Mouse (Mus musculus) lung, embryonic 15.5 days (tissue): Measurements from ENCODE around the gene Idh3g. TPM values are rescaled to one million over a fixed set of nuclear protein-coding genes. Genes with fewer than 3 reads are reported as not detected.

Experiments used
- ATAC-seq: fragments of 200-750 bp; cut with Nextera tagmentation; 2 replicates; pipeline ENCODE4 v1.8.0; 2017; ENCODE audit warnings: moderate number of reproducible peaks, borderline replicate concordance; ENCODE audit not compliant: low FRiP score, low TSS enrichment; ENCODE audit errors: extremely low read depth
- H3K27ac ChIP-seq: fragments of 300-500 bp; sonication (generic); 2 replicates; pipeline ENCODE4 v1.5.1; 2015; ENCODE audit warnings: moderate library complexity, mild to moderate bottlenecking, inconsistent platforms
- H3K27me3 ChIP-seq: fragments of 300-500 bp; sonication (generic); 2 replicates; pipeline ENCODE4 v1.6.1; 2015; ENCODE audit warnings: inconsistent platforms
- H3K36me3 ChIP-seq: fragments of 300-500 bp; sonication (generic); 2 replicates; pipeline ENCODE4 v1.6.1; 2015; ENCODE audit warnings: inconsistent platforms
- H3K4me1 ChIP-seq: fragments of 300-500 bp; sonication (generic); 2 replicates; pipeline ENCODE4 v1.6.1; 2015; ENCODE audit warnings: inconsistent platforms
- H3K4me2 ChIP-seq: fragments of 300-500 bp; sonication (generic); 2 replicates; pipeline ENCODE4 v1.6.1; 2015; ENCODE audit warnings: inconsistent platforms, mild to moderate bottlenecking, moderate library complexity
- H3K4me3 ChIP-seq: fragments of 300-500 bp; sonication (generic); 2 replicates; pipeline ENCODE4 v1.5.1; 2015; ENCODE audit warnings: mild to moderate bottlenecking, inconsistent platforms
- H3K9ac ChIP-seq: fragments of 300-500 bp; sonication (generic); 2 replicates; pipeline ENCODE4 v1.6.1; 2015; ENCODE audit warnings: inconsistent platforms
- H3K9me3 ChIP-seq: fragments of 300-500 bp; sonication (generic); 2 replicates; pipeline ENCODE4 v1.6.1; 2016; ENCODE audit warnings: inconsistent platforms
- WGBS: fragments of 180-500 bp; shearing (Covaris S2); methylation state at CpG from one replicate; pipeline ENCODE4 v1.1.7; 2015; 5-methylcytosine and 5-hydroxymethylcytosine counted together
- polyA plus RNA-seq: library from polyadenylated mRNA; unstranded; fragments of >200 nt; fragmentation: Nextera tagmentation; extraction: Ambion mirVana; gene quantifications from 2 replicates; pipeline ENCODE4 v1.2.1, GENCODE M21; 2015

The Idh3g gene
- polyA plus RNA-seq: 225 and 230 TPM in 2 replicates

DNA sequence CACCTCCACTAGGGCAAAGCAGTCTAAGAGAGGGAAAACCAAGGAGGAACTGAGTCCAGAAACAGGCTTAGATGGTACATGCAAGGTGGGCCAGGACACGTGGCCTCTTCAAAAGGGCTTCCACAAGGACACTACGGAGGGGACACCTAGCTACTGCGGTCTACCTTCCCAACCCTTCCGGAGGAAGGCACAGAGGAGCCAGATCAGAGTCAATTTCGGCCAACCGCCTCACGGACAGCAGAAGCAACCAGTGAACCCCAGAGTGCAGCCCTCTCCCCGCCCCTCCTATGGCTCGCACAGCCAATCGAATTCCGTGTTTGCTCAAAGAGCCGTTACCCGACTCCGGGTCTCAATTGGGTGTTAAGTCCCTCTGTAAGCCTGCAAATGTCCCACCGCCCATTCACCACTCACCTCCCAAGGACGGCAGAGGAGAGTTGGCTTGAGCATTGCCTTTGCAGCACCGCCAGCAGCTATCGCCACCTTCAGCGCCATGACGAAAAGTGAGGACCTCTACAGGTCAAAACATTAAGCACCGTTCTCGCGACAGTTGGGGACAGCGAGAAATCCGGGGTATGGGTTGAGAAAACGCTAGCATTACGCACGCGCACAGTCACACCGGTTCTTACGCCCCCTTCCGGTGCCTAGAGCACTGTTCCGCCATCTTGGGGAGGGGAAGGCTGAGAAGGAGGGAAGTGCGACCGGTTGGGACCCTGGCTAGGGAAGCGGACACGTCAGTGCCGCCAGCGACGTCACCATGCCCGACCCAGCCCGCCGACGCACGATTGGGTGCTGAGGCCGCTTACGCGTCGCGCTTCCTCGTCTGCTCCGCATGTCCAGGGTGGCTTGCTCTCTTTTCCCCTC is at the start of gene Idh3g, which contains the start of gene Ssr4:
Gene Idh3g (minus strand): TSS at position 534 of the 861 bp plus-strand sequence.
Gene Ssr4 (plus strand): TSS at position 665 of the 861 bp plus-strand sequence.
- Histone ChIP-seq H3K4me1 (peaks cover 15% of the 10 kb centered on the region), H3K36me3 (no peaks in the 10 kb centered on the region), H3K9ac (peak within 1 kb of the TSS; percentile 72), H3K4me3 (peak within 1 kb of the TSS; percentile 66), H3K4me2 (peak within 1 kb of the TSS; percentile 59), H3K27ac (peak within 1 kb of the TSS; percentile 92), H3K27me3 (no peaks in the 10 kb centered on the region), H3K9me3 (no peaks in the 10 kb centered on the region)
- peak; percentile 97 for ATAC-seq
- WGBS: 10% methylated on average over 43 of the region's 52 CpGs

DNA sequence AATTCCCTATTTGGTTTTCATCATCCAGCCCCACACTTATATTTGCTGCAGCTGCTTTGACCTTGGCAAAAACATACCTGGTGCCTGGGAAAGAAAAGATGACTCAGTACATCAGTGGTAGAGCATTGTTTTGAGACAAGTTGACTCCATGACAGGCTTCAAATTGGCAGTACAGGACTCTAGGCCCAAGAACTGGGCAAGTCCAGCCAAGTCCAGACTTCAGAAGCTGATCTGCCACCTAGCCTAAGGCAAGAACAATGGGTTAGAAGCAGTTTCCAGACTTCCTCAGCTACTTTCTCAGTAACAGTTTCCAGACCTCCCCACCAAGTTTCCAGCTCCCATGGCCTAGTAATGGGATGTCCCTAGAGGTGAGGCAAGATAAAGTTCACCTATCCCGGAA is 49.0 kb upstream of the Idh3g start:
- no peak overlapping the region for H3K9ac ChIP-seq
- no peak overlapping the region for H3K27ac ChIP-seq
- no peak overlapping the region for H3K4me3 ChIP-seq
- WGBS: 100% methylated on average over 1 of the region's 1 CpGs
- H3K4me1 ChIP-seq: no peaks in the 10 kb centered on the region
- H3K36me3 ChIP-seq: no peaks in the 10 kb centered on the region
- H3K27me3 ChIP-seq: no peaks in the 10 kb centered on the region
- no peak overlapping the region for H3K4me2 ChIP-seq
- ATAC-seq: no peak
- H3K9me3 ChIP-seq: no peaks in the 10 kb centered on the region

DNA sequence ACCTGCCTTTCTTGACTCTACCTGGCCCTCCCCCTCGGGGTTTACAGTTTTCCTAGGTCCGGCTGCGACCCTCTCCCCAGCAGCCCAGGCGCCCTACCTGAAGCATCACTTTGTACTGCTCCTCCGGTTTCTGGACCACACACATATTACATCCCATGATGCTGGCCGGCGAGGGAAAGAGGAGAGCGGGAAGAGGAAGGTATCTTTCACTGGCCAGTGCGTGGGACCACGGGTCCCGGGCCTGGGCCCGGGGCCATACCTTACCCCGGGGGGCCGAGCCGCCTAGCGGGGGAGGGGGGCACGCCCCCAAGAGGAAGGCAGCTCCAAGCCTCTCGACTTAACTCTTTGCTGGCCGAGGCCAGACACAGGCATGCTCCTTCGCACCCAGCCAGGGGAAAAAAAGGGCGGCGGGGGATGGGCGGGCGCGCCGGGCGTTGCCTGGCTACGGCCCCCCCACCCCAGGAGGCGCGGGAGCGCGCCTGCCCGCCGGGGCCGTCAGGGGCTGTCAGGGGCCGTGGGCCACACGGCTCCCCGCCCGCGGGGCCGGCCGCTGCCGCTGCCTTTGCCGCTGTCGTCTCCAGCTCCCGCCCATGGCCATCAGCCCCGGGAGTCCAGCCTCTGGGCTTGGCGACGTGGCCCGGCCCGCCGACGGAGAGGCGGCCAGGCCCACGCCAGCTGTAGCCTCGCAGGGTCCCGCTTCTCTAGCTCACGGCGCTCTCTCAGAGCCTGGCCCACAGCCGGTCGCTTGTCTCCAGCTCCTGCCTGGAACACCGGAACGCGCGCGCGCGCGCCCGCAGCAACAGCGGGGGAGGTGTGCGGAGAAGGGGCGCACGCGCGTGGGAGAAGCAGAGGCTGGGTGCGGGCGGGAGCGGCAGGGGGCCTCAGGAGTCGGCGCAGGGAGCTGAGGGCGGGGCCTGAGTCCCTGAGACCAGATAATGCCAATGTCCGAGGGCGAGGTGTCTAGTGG is 37.8 kb upstream of the Idh3g start, which contains the start of gene Pdzd4:
Gene Pdzd4 (minus strand): TSS at position 785 of the 967 bp plus-strand sequence.
- H3K4me1 ChIP-seq: no peaks in the 10 kb centered on the region
- WGBS: 10% methylated on average over 47 of the region's 84 CpGs

DNA sequence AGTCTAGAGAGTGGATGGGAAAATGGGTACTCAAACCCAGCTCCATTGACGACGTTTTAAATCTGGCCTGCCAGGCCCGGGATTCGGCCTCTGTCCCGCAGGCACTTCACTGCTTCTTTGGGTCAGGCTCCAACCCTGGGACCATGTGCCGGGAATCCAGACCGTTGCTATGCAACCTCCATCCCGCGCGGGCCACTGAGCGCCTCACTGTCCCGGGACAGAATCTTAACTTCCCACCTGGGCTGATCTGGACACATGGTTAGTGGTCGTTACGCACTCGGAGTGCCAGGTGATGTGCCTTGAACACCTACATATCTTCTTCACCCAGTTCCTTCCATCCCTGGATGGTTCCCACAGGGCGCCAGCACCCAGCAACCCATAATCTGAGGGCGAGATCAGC is 37.0 kb upstream of the Idh3g start:
- Histone ChIP-seq H3K4me2 (peak overlapping the region; percentile 82), H3K4me1 (no peaks in the 10 kb centered on the region), H3K9ac (no peak overlapping the region), H3K4me3 (peak overlapping the region; percentile 53), H3K36me3 (no peaks in the 10 kb centered on the region), H3K27me3 (peaks cover 17% of the 10 kb centered on the region; the same call in 1 of the 2 replicates), H3K9me3 (no peaks in the 10 kb centered on the region), H3K27ac (no peak overlapping the region)
- ATAC-seq: no peak
- WGBS: 15% methylated on average over 17 of the region's 17 CpGs

More for the DNA sequence above, 37.8 kb upstream of the Idh3g start, which contains the start of gene Pdzd4:
- Histone ChIP-seq H3K4me3 (peak within 1 kb of the TSS; percentile 53), H3K9me3 (no peaks in the 10 kb centered on the region), H3K27me3 (peaks cover 17% of the 10 kb centered on the region; the same call in 1 of the 2 replicates), H3K9ac (peak within 1 kb of the TSS; percentile 58), H3K36me3 (no peaks in the 10 kb centered on the region), H3K27ac (peak within 1 kb of the TSS; percentile 4; the same call in 1 of the 2 replicates), H3K4me2 (peak within 1 kb of the TSS; percentile 82)
- peak; percentile 77 for ATAC-seq

DNA sequence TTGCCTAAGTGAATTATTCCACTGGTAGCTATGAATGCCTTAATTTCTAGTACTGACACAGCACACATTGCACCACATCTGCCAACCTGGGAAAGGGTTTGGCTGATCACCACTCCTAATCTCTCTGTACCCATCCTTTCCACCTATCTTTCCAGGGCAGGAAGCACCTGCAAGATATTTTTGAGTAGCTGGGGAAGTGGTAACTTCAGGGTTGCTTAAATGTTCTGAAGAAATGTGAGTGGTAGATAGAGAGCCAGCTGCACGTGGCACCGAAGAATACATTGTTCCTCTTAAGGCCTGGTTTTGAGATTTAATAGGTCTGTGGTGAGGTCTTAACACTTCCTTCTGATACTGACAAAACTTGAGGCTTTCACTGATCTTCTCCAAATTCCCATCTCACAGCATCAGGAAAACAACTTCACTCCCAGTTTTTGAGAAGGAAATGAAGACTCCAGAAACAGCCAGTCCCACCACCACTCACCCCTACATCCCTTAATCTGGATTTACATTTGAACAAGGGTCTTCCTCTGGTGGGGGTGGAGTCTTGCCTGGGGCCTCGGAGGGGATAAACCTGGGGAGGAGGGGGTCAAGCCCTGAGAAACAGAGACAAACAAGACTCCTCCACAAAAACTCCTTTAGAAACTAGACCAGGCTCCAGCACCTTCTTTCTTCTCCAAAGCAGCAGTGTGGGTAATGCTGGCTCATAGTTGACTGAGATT is 30.1 kb upstream of the Idh3g start:
- H3K4me2 ChIP-seq: no peak overlapping the region

DNA sequence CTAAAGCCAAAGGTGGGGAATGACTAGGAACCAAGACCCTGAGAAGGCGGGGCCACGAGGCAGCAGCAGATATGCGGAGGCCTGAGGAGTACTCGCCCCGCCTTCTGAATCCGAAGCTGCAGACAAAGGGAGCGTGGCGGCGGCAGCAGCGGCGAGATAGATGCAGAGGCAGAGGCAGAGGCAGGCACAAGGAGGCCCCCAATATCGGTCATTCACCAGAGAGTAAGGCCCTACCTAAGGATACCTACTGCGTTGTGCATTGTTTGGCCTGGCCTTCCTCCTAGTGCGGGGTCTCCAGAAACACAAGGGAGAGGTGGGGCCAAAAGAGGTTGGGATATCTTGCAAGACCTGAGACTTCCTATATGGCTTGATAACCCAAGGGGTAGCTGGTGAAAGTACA is 28.4 kb upstream of the Idh3g start:
- peak overlapping the region; percentile 30 for H3K4me3 ChIP-seq
- H3K9me3 ChIP-seq: no peaks in the 10 kb centered on the region
- peak overlapping the region; percentile 32; the same call in 1 of the 2 replicates for H3K9ac ChIP-seq
- H3K27ac ChIP-seq: no peak overlapping the region
- H3K4me2 ChIP-seq: peak overlapping the region; percentile 53
- H3K4me1 ChIP-seq: no peaks in the 10 kb centered on the region
- WGBS: 19% methylated on average over 14 of the region's 14 CpGs
- no peaks in the 10 kb centered on the region for H3K27me3 ChIP-seq
- no peaks in the 10 kb centered on the region for H3K36me3 ChIP-seq
- ATAC-seq: no peak; the same call in 1 of the 2 replicates

More for the DNA sequence above, 30.1 kb upstream of the Idh3g start:
- Histone ChIP-seq H3K9ac (no peak overlapping the region), H3K9me3 (no peaks in the 10 kb centered on the region), H3K27ac (no peak overlapping the region), H3K36me3 (no peaks in the 10 kb centered on the region), H3K4me1 (no peaks in the 10 kb centered on the region), H3K27me3 (0 out of 2 replicates have a peak, but pooled peaks cover 1% of the 10 kb centered on the region), H3K4me3 (no peak overlapping the region)
- 54% methylated on average over 3 of the region's 3 CpGs for WGBS
- no peak for ATAC-seq

DNA sequence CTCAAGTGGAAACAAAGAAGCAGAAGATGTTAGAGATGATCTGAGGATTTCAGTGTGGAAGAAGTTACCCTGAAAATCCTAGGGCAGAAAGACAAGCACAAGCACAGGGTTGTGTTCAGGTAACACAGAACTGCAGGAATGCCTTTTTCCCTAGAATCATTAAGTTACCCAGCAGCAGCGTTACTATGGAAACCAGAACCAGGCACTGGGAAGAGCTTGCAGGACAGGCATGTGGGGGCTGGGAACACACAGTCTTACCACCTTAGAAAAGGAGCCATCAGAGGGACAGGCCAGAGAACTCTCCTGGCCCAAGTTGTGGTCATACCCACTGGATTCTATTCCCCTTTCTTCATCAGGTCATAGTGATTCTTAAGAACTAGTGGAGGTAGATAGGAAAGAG is 19.1 kb upstream of the Idh3g start:
- no peaks in the 10 kb centered on the region for H3K4me1 ChIP-seq
- H3K4me2 ChIP-seq: no peak overlapping the region
- H3K4me3 ChIP-seq: no peak overlapping the region
- no peak for ATAC-seq
- no peak overlapping the region for H3K27ac ChIP-seq
- 43% methylated on average over 1 of the region's 1 CpGs for WGBS
- H3K27me3 ChIP-seq: no peaks in the 10 kb centered on the region
- H3K36me3 ChIP-seq: no peaks in the 10 kb centered on the region
- H3K9me3 ChIP-seq: no peaks in the 10 kb centered on the region
- H3K9ac ChIP-seq: no peak overlapping the region

DNA sequence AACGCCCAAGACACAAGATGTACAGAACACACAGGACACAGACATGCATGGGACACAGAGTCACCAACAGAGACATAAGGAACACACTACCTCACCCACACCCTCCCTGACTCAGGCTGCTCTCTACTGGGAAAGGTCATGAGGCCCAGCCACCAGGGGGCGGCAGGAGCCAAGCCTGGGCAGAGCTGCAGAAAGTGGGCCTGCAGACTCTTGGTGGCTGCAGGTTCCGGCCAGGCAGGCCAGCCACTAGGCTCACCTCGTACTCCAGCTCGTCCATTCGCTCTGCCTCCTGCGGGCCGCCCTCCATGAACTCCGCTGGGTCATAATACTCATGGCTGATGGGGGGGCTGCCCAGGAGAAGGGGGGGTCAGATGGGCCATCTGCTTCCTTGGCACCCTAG is 11.8 kb upstream of the Idh3g start:
- H3K36me3 ChIP-seq: no peaks in the 10 kb centered on the region
- no peaks in the 10 kb centered on the region for H3K4me1 ChIP-seq
- H3K27me3 ChIP-seq: no peaks in the 10 kb centered on the region
- H3K4me2 ChIP-seq: no peak overlapping the region
- peak; percentile 66; the same call in 1 of the 2 replicates for ATAC-seq
- no peak overlapping the region for H3K4me3 ChIP-seq
- no peak overlapping the region for H3K27ac ChIP-seq
- no peak overlapping the region for H3K9ac ChIP-seq
- 38% methylated on average over 9 of the region's 9 CpGs for WGBS
- H3K9me3 ChIP-seq: no peaks in the 10 kb centered on the region

DNA sequence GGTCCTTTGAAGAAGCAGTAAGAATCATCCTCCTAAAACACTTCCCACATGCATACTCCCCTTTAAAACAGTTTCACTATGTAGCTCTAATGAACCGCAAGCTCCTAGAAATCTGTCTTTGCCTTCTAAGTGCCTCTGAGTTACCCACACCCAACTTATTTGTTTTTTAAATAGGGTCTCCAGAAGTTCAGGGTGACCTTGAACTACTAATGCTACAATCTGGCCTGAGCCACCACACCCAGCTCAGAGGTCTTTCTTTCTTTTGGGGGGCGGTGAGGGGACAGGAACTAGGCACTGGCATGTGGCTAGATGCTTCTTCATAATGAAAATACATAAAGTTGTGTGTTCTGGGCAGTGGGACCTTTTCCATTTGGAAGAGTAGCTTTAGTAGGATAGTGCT is 10.8 kb upstream of the Idh3g start:
- H3K4me3 ChIP-seq: no peak overlapping the region
- no peak overlapping the region for H3K27ac ChIP-seq
- no peaks in the 10 kb centered on the region for H3K36me3 ChIP-seq
- no peak overlapping the region for H3K4me2 ChIP-seq
- ATAC-seq: no peak
- H3K9me3 ChIP-seq: no peaks in the 10 kb centered on the region
- H3K9ac ChIP-seq: no peak overlapping the region
- no peaks in the 10 kb centered on the region for H3K27me3 ChIP-seq
- no peaks in the 10 kb centered on the region for H3K4me1 ChIP-seq
- 74% methylated on average over 2 of the region's 2 CpGs for WGBS

DNA sequence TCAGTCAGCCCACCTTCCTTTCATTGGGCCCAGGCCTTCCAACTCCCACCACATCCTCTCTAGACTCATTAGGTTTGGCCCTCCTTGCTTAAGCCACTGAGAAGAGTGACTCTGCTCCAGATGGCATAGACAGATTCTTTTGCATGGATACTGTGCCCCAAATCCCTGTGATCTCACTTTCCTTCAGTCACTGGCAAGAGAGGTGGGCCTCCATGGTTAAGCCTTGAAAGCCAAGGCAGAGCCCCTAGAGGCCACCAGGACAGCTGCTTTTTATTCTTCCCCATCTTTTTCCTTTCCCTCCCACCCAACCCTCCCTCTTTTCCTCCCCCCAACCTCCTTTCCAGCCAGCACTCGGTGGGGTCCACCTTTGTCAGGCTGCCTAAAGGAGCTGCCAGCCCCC is 6.8 kb upstream of the Idh3g start:
- no CpG with 5 or more reads among the region's 1 CpGs for WGBS
- Histone ChIP-seq H3K4me3 (no peak overlapping the region), H3K9ac (no peak overlapping the region), H3K4me1 (peaks cover 1% of the 10 kb centered on the region; the same call in 1 of the 2 replicates), H3K36me3 (no peaks in the 10 kb centered on the region), H3K9me3 (no peaks in the 10 kb centered on the region), H3K4me2 (no peak overlapping the region), H3K27ac (no peak overlapping the region), H3K27me3 (no peaks in the 10 kb centered on the region)
- no peak for ATAC-seq

DNA sequence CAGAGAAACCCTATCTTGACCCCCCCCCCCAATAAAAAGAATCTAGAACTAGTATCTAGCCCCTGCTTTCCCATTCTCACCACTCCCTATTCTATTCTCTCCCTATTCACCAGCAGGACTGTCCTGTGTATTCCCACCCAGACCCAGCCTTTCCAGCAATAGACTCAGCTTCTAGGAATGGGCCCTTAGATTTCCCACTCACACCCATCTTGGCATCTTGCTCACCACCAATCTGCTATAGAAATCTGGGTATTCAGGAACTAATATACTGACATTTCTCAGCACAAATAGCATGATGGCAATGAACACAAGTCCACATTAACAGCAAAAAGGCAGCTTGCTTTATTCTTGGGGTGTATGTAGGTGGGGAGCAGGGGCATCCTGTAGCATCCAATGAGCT is 6.3 kb upstream of the Idh3g start:
- Histone ChIP-seq H3K4me1 (peaks cover 6% of the 10 kb centered on the region; the same call in 1 of the 2 replicates), H3K4me2 (no peak overlapping the region), H3K9ac (no peak overlapping the region), H3K9me3 (no peaks in the 10 kb centered on the region), H3K27me3 (no peaks in the 10 kb centered on the region), H3K36me3 (no peaks in the 10 kb centered on the region), H3K27ac (no peak overlapping the region), H3K4me3 (no peak overlapping the region)
- ATAC-seq: no peak
